7 mouse cellular contexts compared by ENCODE assay signal in genomic region chr16:92369260-92369659, GRCm38 (mm10). TPM values are rescaled to one million over a fixed set of nuclear protein-coding genes. Genes with fewer than 3 reads are reported as not detected.
DNase-seq lines count a peak whose midpoint lies in the region; ATAC-seq lines count a peak whose summit lies in the region.

No protein-coding gene starts in this region.

- no peaks in the 10 kb centered on the region for H3K36me3 ChIP-seq in intestine, embryonic 14.5 days (ENCODE audit: control insufficient read depth, insufficient read depth, low read length)
- no peaks in the 10 kb centered on the region for H3K36me3 ChIP-seq in liver, embryonic 13.5 days

- no peak overlapping the region for H3K27ac ChIP-seq in intestine, embryonic 14.5 days (ENCODE audit: low read depth)
- H3K27ac ChIP-seq in liver, embryonic 13.5 days, result no peak overlapping the region; the same call in 1 of the 2 replicates

- H3K4me1 ChIP-seq in intestine, embryonic 14.5 days (replicated peaks; ENCODE audit: control insufficient read depth, insufficient read depth, low read length), result no peaks in the 10 kb centered on the region; the same call in 1 of the 2 replicates
- H3K4me1 ChIP-seq in liver, embryonic 13.5 days (replicated peaks), result peaks cover 26% of the 10 kb centered on the region

- H3K27me3 ChIP-seq in intestine, embryonic 14.5 days (replicated peaks; ENCODE audit: control insufficient read depth, insufficient read depth, low read length), result no peaks in the 10 kb centered on the region
- peaks cover 10% of the 10 kb centered on the region; the same call in 1 of the 2 replicates for H3K27me3 ChIP-seq in liver, embryonic 13.5 days

- ATAC-seq in intestine, embryonic 14.5 days (replicated peaks; ENCODE audit: low FRiP score, low TSS enrichment, low read depth), result peak; percentile 53; the same call in 1 of the 2 replicates
- peak; percentile 97 for ATAC-seq in liver, embryonic 13.5 days (ENCODE audit: low read depth)
- no peak for ATAC-seq in inflammation-experienced regulatory T-cells, adult 6 months
- ATAC-seq in activated CD4-positive, CD25-positive, alpha-beta regulatory T cell, adult 4 months, result no peak
- no peak for ATAC-seq in monocyte, adult 5-6 weeks (replicated peaks; ENCODE audit: insufficient number of reproducible peaks, low FRiP score, low TSS enrichment, poor library complexity, severe bottlenecking)

- 52% methylated on average over 2 of the region's 2 CpGs for WGBS in intestine, embryonic 14.5 days
- WGBS in liver, embryonic 13.5 days (ENCODE audit: insufficient replicate concordance), result 17% methylated on average over 2 of the region's 2 CpGs

- no peaks in the 10 kb centered on the region for H3K9me3 ChIP-seq in intestine, embryonic 14.5 days (ENCODE audit: control insufficient read depth, low read length)
- H3K9me3 ChIP-seq in liver, embryonic 13.5 days (replicated peaks), result no peaks in the 10 kb centered on the region

- DNase-seq in urinary bladder, postnatal 36 days (ENCODE audit: low spot score in 2 of 2), result peak; percentile 34 to 56
- DNase-seq in urinary bladder, adult 2 months (ENCODE audit: low spot score), result no peak
- DNase-seq in intestine, embryonic 14.5 days (ENCODE audit: low spot score), result no peak
- peak; percentile 84 for DNase-seq in liver, embryonic 13.5 days

- no peak overlapping the region for H3K4me3 ChIP-seq in intestine, embryonic 14.5 days (ENCODE audit: low read depth, low read length)
- no peak overlapping the region for H3K4me3 ChIP-seq in liver, embryonic 13.5 days (replicated peaks)

- no peak overlapping the region for H3K4me2 ChIP-seq in intestine, embryonic 14.5 days (ENCODE audit: low read length)
- peak overlapping the region; percentile 37 for H3K4me2 ChIP-seq in liver, embryonic 13.5 days

- no peak overlapping the region for H3K9ac ChIP-seq in intestine, embryonic 14.5 days (ENCODE audit: low read length)
- 0 out of 2 replicates have a peak overlapping the region, but pooled peaks have one; percentile 26 for H3K9ac ChIP-seq in liver, embryonic 13.5 days

RNA-seq across cellular contexts. Expression of gene Kcne1, which starts 10.0 kb away (rescaled TPM):
- polyA plus RNA-seq in urinary bladder, adult 2 months (2012; rRNA removed), result 9.8 and 10.2 TPM in 2 replicates
- 0.32 TPM in 1 of 2 replicates, not detected in the other for polyA plus RNA-seq in intestine, embryonic 14.5 days (2014; fragmentation: Nextera tagmentation; extraction: Ambion mirVana)
- 0.13 and 0.17 TPM in 2 replicates for polyA plus RNA-seq in liver, embryonic 13.5 days (2015; fragmentation: Nextera tagmentation; extraction: Ambion mirVana)
- not detected for polyA plus RNA-seq in inflammation-experienced regulatory T-cells, adult 6 months (2017; shearing (Covaris generic))
- not detected for polyA plus RNA-seq in activated CD4-positive, CD25-positive, alpha-beta regulatory T cell, adult 4 months (2017; shearing (Covaris generic))
- not detected in 3 replicates for total RNA-seq in monocyte, adult 5-6 weeks (2017)

RNA-seq across cellular contexts. Expression of gene Fam243, which starts 48.0 kb away (rescaled TPM):
- not detected in 2 replicates for polyA plus RNA-seq in urinary bladder, adult 2 months (2012; rRNA removed)
- polyA plus RNA-seq in intestine, embryonic 14.5 days (2014; fragmentation: Nextera tagmentation; extraction: Ambion mirVana), result not detected in 2 replicates
- not detected in 2 replicates for polyA plus RNA-seq in liver, embryonic 13.5 days (2015; fragmentation: Nextera tagmentation; extraction: Ambion mirVana)
- not detected for polyA plus RNA-seq in inflammation-experienced regulatory T-cells, adult 6 months (2017; shearing (Covaris generic))
- not detected for polyA plus RNA-seq in activated CD4-positive, CD25-positive, alpha-beta regulatory T cell, adult 4 months (2017; shearing (Covaris generic))
- not detected in 3 replicates for total RNA-seq in monocyte, adult 5-6 weeks (2017)

Comparison
In these comparisons a context has a peak if more than half of its experiments do, and no peak if none do; other contexts are left out.
1. DNase-seq: peak in urinary bladder, postnatal 36 days (2 of 2) and liver, embryonic 13.5 days (single experiment); none in urinary bladder, adult 2 months (single experiment) and intestine, embryonic 14.5 days (single experiment).
2. ATAC-seq: peak in intestine, embryonic 14.5 days (single experiment) and liver, embryonic 13.5 days (single experiment); none in inflammation-experienced regulatory T-cells, adult 6 months (single experiment), activated CD4-positive, CD25-positive, alpha-beta regulatory T cell, adult 4 months (single experiment) and monocyte, adult 5-6 weeks (single experiment).